In genomic region chr1:153770776-153771167, GRCm38 (mm10) we compare ENCODE assay signal across 23 mouse cellular contexts. TPM values are rescaled to one million over a fixed set of nuclear protein-coding genes. Genes with fewer than 3 reads are reported as not detected.
A peak's percentile ranks its signal among the peaks of the same experiment; 100 is the strongest.
DNase-seq lines count a peak whose midpoint lies in the region; ATAC-seq lines count a peak whose summit lies in the region.
"Had no signal": no experiment of that assay in that cellular context is flagged by ENCODE, and none has a peak within 500 bp of the region (broad histone marks: within the 10 kb centered on the region; RNA-seq: fewer than 3 reads in every experiment).

No protein-coding gene starts in this region.

- intact Hi-C loops in heart, postnatal 25 days (cut with DNase I), result no loop called here

- 0 out of 2 replicates have a peak overlapping the region, but pooled peaks have one; percentile 25 for H3K27ac ChIP-seq in liver, embryonic 15.5 days (replicated peaks)
- no peak overlapping the region for H3K27ac ChIP-seq in liver, embryonic 12.5 days
- H3K27ac ChIP-seq in intestine, embryonic 16.5 days (ENCODE audit: low read length), result peak overlapping the region; percentile 96
- H3K27ac ChIP-seq: embryonic facial prominence, embryonic 12.5 days; forebrain, embryonic 15.5 days; heart, adult 2 months; heart, embryonic 15.5 days; hindbrain, embryonic 10.5 days; hindbrain, embryonic 14.5 days had no signal

- WGBS in liver, embryonic 15.5 days (ENCODE audit: insufficient replicate concordance), result 62% methylated on average over 1 of the region's 1 CpGs
- 77% methylated on average over 1 of the region's 1 CpGs for WGBS in liver, embryonic 12.5 days (ENCODE audit: insufficient replicate concordance)
- WGBS in intestine, embryonic 16.5 days, result 68% methylated on average over 1 of the region's 1 CpGs

- H3K9me3 ChIP-seq in liver, embryonic 15.5 days (replicated peaks), result no peaks in the 10 kb centered on the region
- no peaks in the 10 kb centered on the region for H3K9me3 ChIP-seq in liver, embryonic 12.5 days (replicated peaks)
- no peaks in the 10 kb centered on the region for H3K9me3 ChIP-seq in intestine, embryonic 16.5 days (ENCODE audit: control insufficient read depth, low read length)
- H3K9me3 ChIP-seq: embryonic facial prominence, embryonic 12.5 days; forebrain, embryonic 15.5 days; G1E; heart, embryonic 15.5 days; hindbrain, embryonic 10.5 days had no signal

- H3K4me3 ChIP-seq in liver, embryonic 15.5 days (replicated peaks), result no peak overlapping the region
- H3K4me3 ChIP-seq in liver, embryonic 12.5 days, result no peak overlapping the region
- peak overlapping the region; percentile 5 for H3K4me3 ChIP-seq in intestine, embryonic 16.5 days (ENCODE audit: low read length)
- H3K4me3 ChIP-seq: embryonic facial prominence, embryonic 12.5 days; forebrain, embryonic 15.5 days; heart, adult 2 months; heart, embryonic 15.5 days; hindbrain, embryonic 10.5 days had no signal

- peak; percentile 60 for DNase-seq in heart, adult 11 months
- DNase-seq in heart, postnatal 25 days (ENCODE audit: low spot score), result no peak
- no peak for DNase-seq in frontal cortex, postnatal 36 days (ENCODE audit: low spot score in 2 of 2)
- no peak for DNase-seq in adrenal gland, postnatal 10 days
- DNase-seq: adrenal gland, adult 8-10 months; B cell, adult 2 months; cerebellum, adult 11-12 months; cerebellum, adult 9-10 months; cerebellum, postnatal 25 days; gastrocnemius, postnatal 10 days; heart, adult 2 months; heart, postnatal 14 days had no signal

- no peaks in the 10 kb centered on the region for H3K36me3 ChIP-seq in liver, embryonic 15.5 days (replicated peaks)
- no peaks in the 10 kb centered on the region for H3K36me3 ChIP-seq in liver, embryonic 12.5 days
- H3K36me3 ChIP-seq in intestine, embryonic 16.5 days (ENCODE audit: control insufficient read depth, insufficient read depth, low read length), result no peaks in the 10 kb centered on the region
- H3K36me3 ChIP-seq: embryonic facial prominence, embryonic 12.5 days; forebrain, embryonic 15.5 days; G1E; heart, embryonic 15.5 days; hindbrain, embryonic 10.5 days had no signal

- peak; percentile 25; the same call in 1 of the 2 replicates for ATAC-seq in liver, embryonic 15.5 days (ENCODE audit: insufficient read depth)
- no peak for ATAC-seq in liver, embryonic 12.5 days
- peak; percentile 63 for ATAC-seq in intestine, embryonic 16.5 days
- ATAC-seq: CD4-positive, CD25-positive, alpha-beta regulatory T cell, adult 4 months; forebrain, embryonic 15.5 days had no signal

- H3K4me2 ChIP-seq in liver, embryonic 15.5 days, result no peak overlapping the region
- H3K4me2 ChIP-seq in liver, embryonic 12.5 days, result no peak overlapping the region
- peak overlapping the region; percentile 34 for H3K4me2 ChIP-seq in intestine, embryonic 16.5 days (ENCODE audit: low read depth, low read length)
- H3K4me2 ChIP-seq: embryonic facial prominence, embryonic 12.5 days; forebrain, embryonic 15.5 days; heart, embryonic 11.5 days; heart, embryonic 15.5 days; hindbrain, embryonic 14.5 days had no signal

- H3K27me3 ChIP-seq in liver, embryonic 15.5 days, result no peaks in the 10 kb centered on the region
- H3K27me3 ChIP-seq in liver, embryonic 12.5 days (replicated peaks), result no peaks in the 10 kb centered on the region
- no peaks in the 10 kb centered on the region for H3K27me3 ChIP-seq in intestine, embryonic 16.5 days (replicated peaks; ENCODE audit: control insufficient read depth, insufficient read depth, low read length)
- H3K27me3 ChIP-seq: embryonic facial prominence, embryonic 12.5 days; forebrain, embryonic 15.5 days; heart, embryonic 15.5 days had no signal

- no peaks in the 10 kb centered on the region for H3K4me1 ChIP-seq in liver, embryonic 15.5 days (replicated peaks)
- H3K4me1 ChIP-seq in liver, embryonic 12.5 days, result peaks cover 11% of the 10 kb centered on the region
- H3K4me1 ChIP-seq in intestine, embryonic 16.5 days (ENCODE audit: control insufficient read depth, insufficient read depth, low read length), result peaks cover 8% of the 10 kb centered on the region; the same call in 1 of the 2 replicates
- H3K4me1 ChIP-seq: embryonic facial prominence, embryonic 12.5 days; forebrain, embryonic 15.5 days; hindbrain, embryonic 10.5 days had no signal

- no peak overlapping the region for H3K9ac ChIP-seq in liver, embryonic 15.5 days
- H3K9ac ChIP-seq in liver, embryonic 12.5 days, result no peak overlapping the region
- H3K9ac ChIP-seq in intestine, embryonic 16.5 days (ENCODE audit: low read depth, low read length), result no peak overlapping the region
- H3K9ac ChIP-seq: embryonic facial prominence, embryonic 12.5 days; forebrain, embryonic 15.5 days; heart, embryonic 15.5 days; hindbrain, embryonic 14.5 days had no signal

RNA-seq across cellular contexts. Expression of gene Rnasel, which starts 21.5 kb away (rescaled TPM):
- total RNA-seq in heart, postnatal 25 days (2021), result 1 to 10 TPM; 5.8 to 6.1 TPM
- 24.5 and 26.2 TPM in 2 replicates for polyA plus RNA-seq in liver, embryonic 15.5 days (2015; fragmentation: Nextera tagmentation; extraction: Ambion mirVana)
- polyA plus RNA-seq in liver, embryonic 12.5 days (2016; fragmentation: Nextera tagmentation; extraction: Ambion mirVana), result 10.4 TPM in 2 replicates
- 32.4 and 35.9 TPM in 2 replicates for polyA plus RNA-seq in intestine, embryonic 16.5 days (2015; fragmentation: Nextera tagmentation; extraction: Ambion mirVana)
- total RNA-seq in adrenal gland, postnatal 10 days (2021), result 10 to 100 TPM; 12.1 to 15.5 TPM

RNA-seq across cellular contexts. Expression of gene Rgs16, which starts 30.6 kb away (rescaled TPM):
- total RNA-seq in heart, postnatal 25 days (2021), result 1 to 10 TPM; 1.4 to 2.4 TPM
- 1.1 and 2.6 TPM in 2 replicates for polyA plus RNA-seq in liver, embryonic 15.5 days (2015; fragmentation: Nextera tagmentation; extraction: Ambion mirVana)
- 0.57 and 0.81 TPM in 2 replicates for polyA plus RNA-seq in liver, embryonic 12.5 days (2016; fragmentation: Nextera tagmentation; extraction: Ambion mirVana)
- 5.0 and 5.3 TPM in 2 replicates for polyA plus RNA-seq in intestine, embryonic 16.5 days (2015; fragmentation: Nextera tagmentation; extraction: Ambion mirVana)
- 10 to 100 TPM; 10.3 to 48.8 TPM for total RNA-seq in adrenal gland, postnatal 10 days (2021)
- total RNA-seq: G1E had no signal
- polyA plus RNA-seq: G1E had no signal
